Mouse (Mus musculus): Measurements from ENCODE around the gene Mgat4b. TPM values are rescaled to one million over a fixed set of nuclear protein-coding genes. Genes with fewer than 3 reads are reported as not detected.
A peak's percentile ranks its signal among the peaks of the same experiment; 100 is the strongest.

Gene Mgat4b
- polyA plus RNA-seq, 1 experiment: 80.6 TPM

DNA sequence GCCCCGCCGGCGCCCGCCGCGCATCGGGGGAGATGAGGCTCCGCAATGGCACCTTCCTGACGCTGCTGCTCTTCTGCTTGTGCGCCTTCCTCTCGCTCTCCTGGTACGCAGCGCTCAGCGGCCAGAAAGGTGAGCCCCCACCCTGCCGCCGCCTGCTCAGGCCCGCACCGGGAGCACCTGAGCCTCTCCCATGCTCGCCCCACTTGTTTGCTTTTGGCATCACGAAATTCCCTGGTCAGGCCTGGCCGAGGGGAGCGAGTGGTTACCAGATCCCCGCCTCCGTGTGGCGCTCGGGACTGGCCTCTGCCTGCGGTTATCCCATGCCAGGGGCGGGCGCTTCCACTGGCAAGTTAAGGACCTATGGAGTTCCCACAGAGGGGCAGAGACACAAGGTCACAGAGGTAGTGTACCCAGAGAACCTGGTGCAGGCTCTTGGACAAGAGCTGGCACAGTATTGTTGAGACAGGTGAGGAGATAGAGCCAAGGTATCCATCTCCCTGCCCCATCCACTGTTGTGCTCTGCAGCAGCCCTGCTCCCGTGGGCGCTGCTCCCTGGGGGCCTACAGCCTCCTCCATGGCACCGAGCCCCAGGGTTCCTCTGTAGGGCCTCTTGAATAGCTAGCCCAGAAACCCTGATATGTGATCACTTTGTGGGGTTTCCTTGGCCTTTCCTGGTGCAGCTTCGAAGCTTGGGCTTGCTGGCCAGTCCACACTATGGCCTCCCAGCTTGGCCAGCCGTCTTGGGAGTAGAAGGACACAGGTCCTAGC is 15.1 kb downstream of the Mgat4b start:
- DNase-seq (ENCODE audit: low read depth): no peak

DNA sequence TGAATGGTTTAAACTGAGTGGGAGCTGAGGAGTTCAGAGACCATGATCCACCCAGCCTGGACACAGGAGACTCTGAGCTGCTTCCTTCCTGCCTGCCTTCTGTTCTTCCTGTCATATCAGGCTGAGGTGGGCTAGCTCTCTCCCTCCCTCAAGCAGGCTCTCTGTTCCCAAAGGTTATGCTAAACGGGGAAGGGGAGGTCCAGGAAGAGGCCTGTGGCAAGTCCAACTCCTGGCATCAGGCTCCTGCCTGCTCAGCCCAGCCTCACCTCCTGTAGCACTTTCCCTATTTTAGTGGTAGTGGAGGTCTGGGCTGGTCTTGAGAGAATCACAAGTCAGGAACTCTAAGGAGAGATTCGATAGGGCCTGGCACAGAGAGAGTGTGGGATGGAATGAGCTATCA is 15.7 kb downstream of the Mgat4b start:
- no peak for DNase-seq (ENCODE audit: low read depth)

DNA sequence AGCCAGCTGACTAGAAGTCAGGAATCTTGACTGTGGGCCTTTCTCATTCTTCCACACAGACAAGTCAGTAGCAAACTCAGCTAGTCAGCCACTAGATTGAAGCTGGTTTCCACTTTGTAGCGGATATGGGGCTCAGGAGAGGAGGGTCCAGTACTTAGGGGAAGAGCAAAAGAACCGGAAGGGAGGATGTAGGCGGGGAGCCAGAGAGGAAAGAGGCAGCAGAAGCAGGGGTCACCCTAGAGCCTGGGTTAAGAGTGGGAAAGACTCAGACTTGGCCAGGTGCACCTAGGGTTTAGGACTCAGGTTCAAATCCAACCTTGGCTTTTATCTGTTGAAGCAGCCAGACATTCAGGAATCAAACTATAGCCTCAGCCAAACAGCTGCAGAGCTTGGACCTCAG is 16.5 kb downstream of the Mgat4b start:
- no peak for DNase-seq (ENCODE audit: low read depth)

DNA sequence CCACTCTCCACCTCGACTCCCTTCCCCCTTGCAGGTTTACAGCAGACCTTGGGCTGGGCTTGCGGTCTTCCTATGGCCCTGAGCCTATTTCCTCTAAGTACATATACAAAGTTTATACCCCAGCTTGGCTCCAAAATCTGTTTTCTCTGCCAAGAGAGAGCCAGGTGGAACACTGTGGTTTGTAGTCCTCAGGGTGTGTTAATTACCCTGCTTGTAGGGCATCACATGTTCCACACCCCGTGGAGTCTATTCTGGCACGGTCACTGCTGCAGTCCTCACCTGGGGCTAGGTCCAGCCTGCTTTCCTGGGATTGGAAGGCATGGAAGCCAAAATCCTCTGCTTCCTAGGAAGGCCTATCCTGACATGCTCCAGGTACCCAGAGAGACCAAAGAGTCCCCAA is 17.0 kb downstream of the Mgat4b start:
- no peak for DNase-seq (ENCODE audit: low read depth)

DNA sequence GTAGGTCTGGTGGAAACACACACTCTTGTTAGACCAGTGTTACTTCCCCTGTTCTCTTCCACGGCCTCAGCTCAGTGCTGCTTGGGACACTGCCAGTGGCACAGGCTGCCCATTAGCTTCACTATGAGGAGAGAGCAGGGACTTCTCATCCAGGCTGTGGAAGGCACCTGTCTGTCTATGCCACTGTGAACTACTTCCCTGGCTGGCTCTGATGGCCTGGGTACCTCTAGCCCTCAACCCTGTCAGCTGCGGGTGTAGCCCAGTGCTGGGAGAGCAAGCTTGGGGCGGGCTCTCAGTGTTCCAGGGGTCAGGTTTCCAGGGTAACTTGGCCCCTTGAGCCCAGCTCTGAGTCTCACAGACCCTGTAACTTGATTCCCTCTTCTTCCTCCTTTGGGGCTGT is 18.1 kb downstream of the Mgat4b start:
- no peak for DNase-seq (ENCODE audit: low read depth)

DNA sequence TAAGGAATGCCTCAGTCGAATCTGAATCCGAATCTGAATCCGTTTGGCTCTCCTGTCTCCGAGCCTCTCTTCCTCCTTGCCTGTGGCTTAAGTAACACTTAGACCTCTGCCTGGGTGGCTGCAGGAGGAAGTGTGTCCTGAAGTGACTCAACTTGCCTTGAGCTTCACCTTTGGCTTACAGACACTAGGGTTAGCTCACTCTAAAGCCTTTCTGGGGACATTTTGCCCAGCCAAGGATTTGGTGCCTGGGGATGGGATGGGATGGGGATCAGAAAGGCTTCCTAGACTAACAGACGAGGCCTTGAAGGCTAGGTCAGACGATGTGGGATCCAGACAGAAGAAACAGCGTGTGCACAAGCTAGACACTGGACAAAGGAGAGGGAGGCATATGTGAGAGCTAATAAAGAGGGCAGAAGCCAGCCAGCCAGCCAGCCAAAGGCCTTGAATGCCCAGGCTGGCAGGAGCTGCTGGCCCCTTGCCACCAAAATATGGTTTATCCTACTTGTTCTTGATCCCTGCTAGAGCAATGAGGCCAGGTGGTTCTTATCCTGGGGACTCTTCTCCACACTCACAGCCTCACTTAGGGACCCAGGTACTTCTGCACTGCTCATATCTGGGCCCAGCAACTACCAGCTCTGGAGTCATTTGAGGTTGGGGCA is 18.7 kb downstream of the Mgat4b start:
- peak; percentile 81 for DNase-seq (ENCODE audit: low read depth)

DNA sequence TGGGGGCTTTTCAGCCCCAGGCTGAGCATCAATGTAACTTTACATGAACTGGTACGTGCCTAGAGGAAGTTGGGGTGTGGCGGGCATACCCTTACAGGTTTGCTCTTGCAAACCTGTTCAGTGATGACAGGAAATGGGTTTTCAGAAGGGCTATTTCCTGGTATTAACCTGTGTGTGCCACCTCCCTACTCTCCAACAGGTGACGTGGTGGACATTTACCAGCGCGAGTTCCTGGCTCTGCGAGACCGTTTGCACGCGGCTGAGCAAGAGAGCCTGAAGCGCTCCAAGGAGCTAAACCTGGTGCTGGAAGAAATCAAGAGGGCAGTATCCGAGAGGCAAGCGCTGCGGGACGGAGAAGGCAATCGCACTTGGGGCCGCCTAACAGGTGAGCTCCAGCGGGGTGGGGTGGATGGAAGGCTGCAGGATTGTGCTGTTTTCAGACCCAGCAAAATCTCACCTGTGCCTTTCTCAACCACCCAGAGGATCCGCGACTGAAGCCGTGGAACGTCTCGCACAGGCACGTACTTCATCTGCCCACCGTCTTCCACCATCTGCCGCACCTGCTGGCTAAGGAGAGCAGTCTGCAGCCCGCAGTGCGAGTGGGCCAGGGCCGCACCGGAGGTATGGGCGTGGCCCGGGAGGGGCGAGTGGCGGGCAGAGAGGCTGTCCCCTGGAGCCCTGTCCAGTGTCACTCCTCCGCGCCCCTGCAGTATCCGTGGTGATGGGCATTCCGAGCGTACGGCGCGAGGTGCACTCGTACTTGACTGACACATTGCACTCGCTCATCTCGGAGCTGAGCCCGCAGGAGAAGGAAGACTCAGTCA is 20.0 kb downstream of the Mgat4b start:
- DNase-seq (ENCODE audit: low read depth): no peak

DNA sequence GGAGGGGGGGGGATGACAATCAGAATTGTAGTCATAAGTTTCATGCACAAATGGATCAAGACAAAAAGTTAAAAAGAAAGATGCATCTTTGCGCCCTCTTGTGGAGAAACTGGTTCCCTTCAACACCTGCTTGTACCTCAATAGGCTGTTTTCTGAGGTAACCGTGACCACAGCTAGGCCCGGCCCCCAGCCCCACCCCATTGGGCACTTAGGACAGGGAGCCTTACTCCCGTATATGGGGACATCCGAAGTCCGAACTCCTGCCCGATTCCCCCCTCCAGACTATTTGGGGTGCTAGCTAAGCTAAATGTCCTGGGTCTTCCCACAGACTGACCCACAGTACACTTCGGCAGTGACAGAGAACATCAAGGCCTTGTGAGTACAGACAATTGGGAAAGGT is 20.7 kb downstream of the Mgat4b start:
- DNase-seq (ENCODE audit: low read depth): no peak

DNA sequence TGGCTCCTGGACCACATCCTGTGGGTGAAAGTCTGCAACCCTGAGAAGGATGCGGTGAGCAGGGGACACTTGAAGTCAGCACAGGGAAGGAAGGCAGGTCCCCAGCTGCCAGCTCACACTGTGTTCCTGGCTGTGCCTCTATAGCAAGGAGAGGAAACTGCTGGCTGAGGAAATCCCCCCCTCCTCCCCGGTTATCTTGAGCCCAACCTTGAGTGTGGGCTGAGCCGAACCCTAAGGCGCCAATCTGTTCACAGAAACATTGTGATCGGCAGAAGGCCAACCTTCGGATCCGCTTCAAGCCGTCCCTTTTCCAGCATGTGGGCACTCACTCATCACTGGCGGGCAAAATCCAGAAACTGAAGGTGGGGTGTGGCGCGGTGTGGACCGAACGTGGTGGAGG is 22.3 kb downstream of the Mgat4b start:
- DNase-seq (ENCODE audit: low read depth): no peak

DNA sequence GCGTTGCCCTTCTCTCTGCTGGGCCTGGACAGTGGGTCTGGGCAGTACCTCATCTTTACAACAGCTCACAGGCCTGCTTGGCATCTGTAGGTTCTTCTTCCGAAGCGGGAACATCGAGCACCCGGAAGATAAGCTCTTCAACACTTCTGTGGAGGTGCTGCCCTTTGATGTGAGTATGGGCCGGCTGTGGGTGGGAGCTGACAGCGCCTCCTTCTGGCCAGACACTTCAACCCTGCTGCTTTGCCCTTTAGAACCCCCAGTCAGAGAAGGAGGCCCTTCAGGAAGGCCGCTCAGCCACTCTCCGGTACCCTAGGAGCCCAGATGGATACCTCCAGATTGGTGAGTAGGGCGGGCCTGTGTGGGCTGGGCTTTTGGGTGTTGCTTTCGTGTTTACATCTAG is 23.3 kb downstream of the Mgat4b start:
- no peak for DNase-seq (ENCODE audit: low read depth)

DNA sequence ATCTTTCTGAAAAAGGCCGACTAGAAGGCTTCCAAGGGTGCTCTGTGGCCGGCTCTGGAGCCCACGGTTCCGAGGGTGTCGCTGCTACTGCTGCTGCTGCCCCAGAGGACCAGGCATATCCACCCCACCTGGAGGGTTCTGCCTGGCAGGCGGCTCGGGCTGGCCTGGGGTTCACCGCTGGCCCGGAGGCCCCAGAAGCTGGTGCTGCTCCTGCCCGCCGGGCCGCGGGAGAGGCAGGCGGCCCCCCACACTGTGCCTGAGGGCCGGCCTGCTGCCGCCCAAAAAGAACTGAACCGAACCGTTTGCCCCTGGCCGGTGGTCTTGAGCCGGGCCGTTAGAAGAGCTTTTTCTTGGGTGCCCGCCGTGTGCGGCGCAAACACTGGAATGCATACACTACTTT is 23.9 kb downstream of the Mgat4b start:
- DNase-seq (ENCODE audit: low read depth): no peak

DNA sequence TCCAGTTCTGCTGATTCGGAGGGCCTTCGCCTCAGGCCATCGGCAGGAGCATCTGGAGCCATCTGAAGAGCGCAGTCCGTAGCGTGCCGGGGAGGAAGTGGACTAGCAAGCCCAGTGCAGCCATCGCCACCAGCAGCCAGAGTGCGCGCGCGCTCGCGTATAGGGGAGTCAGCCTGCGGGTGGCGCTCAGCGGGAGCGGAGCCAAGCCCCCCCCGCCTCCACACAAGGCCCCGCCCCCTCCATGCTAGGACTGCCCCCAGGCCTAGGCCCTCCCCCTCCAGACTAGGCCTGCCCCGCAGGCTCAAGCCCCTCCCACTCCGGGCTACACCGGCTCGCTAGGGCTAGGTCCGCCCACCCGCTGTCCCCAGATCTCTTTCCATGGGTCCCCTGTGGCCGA is 25.8 kb downstream of the Mgat4b start:
- DNase-seq (ENCODE audit: low read depth): no peak

DNA sequence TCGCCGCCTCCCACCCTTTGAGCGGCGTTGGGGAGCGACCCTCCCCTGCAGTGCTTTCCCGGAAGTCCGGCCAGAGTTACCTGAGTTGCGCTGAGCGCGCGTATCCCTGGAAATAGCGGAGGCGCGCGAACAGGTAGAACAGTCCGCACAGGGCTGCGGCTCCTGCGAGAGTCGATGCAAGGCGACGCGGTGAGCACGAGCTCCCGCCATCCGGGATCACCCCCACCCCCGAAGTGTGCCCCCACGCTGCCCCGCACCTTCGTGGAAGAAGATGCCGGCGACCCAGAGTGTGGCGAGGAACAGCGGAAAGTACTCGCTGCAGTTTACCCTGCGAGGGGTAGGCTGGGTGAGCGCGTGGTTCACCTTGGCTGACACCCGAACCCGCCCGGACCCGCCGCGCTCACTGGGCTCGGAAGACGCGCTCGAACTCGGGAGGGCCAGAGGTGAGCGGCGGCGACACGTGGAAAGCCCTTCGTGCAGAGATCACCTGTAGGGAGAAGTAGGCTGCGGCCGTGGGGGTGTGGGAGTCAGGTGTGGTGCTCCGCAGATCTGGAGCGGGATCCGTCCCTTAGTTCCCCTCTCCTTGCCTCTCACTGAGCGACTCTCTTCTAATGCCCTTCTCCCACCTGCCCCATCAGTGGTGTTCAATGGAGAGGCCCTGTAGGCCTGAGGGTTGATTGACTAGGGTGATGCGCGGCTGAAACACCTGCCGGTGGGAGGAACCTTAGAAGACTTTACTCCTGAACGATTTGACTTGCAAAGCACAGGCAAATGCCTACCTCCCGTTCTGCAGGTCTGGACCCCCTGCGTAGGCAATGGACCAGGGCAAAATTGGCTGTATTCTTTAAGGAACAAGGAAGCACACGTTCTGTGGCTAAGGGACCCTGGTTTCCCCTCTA is 26.5 kb downstream of the Mgat4b start:
- no peak for DNase-seq (ENCODE audit: low read depth)

DNA sequence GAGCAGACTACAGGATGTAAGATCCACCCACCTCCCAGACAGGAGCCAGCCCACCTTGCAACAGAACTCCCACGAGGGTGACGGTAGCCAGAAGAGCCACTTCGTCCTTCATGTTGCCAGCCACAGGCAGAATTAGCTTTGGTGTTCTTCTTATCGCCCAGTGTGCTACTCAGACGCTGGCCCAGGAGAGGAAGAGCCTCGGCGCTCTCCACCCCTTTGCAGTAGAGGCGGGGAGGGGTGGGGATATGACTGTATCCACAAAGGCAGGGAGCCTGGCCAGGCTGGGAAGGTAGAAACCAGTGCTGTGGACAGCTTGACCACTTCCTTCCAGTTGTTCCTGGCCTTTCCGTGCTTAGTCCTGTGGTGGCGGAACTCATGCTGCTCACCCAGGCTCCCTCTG is 27.6 kb downstream of the Mgat4b start, which contains the start of gene Ltc4s:
Gene Ltc4s (minus strand): TSS at position 293 of the 400 bp plus-strand sequence.
- no peak for DNase-seq (ENCODE audit: low read depth)

DNA sequence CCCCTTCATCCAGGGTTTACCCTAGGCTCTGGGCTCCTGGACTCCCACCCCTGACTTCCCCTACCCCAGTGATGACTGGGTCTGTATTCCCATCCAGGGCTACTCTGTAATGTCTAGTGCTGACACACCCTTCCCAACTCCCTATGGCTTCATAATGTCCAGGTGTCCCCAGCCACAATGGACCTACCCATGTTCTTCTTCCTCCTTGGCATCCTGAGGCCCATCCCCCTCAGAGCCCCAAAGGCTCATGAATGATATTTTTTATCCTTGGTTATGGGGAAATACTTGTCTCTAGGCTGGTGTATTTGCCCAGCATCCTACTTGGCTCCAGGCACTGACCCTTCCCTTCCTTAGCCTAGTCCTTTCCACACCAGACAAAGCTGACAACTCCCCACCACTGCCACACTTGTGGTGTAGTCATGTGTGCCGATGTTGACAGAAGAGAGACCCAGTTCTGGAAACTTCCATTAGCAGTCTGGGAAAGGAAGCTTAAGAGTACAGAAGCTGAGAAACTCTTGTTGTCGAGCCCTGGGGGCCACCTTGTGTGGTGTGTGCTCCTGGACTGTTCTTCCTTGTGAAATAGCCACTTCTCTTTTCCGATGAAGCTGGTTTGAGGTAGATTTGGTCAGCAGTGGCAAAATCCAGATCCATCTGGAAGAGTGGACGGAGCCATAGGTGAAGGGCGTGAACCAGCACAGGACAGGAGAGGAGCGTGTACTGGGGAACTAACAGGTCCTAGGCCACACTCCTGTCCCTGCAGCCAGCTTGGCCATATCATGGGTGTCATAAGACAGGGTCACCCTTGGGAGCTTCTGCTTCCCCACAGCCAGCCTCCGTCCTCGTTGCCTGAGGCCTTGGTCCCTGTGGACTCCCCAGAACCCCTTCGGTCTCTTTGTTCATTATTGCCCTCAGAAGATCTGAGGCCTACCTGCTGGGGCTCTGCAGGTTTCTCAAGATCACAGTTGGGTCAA is 28.4 kb downstream of the Mgat4b start:
- no peak for DNase-seq (ENCODE audit: low read depth)

DNA sequence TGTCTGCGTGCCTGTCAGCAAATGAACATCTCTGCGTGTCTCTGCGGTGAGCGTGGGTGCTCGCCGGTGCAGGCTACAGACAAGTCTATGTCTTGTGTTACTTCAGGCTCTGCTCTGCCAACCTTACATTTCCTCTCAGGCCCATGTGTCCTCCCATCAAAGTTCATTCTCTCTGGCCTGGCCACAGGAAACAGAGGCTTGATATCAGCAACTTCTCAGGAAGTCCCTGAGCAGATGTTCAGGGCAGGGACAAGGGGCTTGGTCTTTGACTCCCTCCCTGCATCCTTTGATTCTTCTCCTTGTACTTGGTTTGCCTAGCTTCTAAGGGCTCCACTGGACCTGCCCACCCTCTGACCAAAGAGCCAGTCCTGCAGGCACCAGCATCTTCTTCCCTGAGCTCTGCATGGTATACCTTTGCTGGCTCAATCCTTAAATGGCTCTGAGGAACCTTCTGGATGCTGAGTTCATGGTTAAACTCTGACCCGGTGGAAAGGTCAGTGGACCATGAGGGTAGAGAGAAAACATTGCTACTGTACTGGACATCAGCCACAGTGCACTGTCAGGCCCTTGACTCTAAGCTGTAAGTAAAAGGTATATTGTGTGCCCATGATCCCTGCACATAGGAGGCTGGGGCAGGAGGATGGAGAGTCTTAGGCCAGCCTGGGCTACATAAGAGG is 29.7 kb downstream of the Mgat4b start:
- DNase-seq (ENCODE audit: low read depth): no peak

DNA sequence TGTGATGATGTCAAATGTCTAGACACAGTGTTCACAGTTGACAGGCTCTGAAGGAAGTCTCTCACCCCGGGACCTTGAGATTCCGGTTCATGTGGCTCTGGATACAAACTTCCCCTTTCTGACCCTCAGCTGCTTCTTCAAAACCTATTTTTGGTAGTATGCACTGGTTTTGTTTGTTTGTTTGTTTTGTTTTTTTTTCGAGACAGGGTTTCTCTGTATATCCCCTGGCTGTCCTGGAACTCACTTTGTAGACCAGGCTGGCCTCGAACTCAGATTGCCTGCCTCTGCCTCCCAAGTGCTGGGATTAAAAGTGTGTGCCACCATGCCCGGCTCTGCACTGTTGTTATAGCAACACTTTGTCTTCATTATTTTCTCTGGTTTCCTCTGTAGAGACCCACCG is 33.2 kb downstream of the Mgat4b start:
- no peak for DNase-seq (ENCODE audit: low read depth)

DNA sequence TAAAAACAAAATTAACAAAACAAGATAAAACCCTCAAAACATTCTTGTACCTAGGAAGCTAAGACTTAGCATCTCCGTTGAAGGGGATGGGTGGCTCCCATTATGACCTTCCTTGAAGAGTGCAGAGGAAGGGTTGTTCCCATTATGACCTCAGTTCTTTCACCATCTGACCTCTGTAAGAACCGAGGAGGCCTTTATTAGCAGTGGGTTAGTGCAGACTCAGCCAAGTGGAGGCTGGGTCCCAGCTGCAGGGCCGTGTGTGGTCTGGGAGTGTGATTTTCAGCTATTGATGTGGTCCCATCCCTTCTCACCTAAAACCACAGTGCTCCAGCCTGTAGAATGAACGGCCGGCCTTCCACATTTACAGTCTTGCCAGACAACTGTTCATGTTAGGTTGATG is 34.6 kb downstream of the Mgat4b start:
- no peak for DNase-seq (ENCODE audit: low read depth)

DNA sequence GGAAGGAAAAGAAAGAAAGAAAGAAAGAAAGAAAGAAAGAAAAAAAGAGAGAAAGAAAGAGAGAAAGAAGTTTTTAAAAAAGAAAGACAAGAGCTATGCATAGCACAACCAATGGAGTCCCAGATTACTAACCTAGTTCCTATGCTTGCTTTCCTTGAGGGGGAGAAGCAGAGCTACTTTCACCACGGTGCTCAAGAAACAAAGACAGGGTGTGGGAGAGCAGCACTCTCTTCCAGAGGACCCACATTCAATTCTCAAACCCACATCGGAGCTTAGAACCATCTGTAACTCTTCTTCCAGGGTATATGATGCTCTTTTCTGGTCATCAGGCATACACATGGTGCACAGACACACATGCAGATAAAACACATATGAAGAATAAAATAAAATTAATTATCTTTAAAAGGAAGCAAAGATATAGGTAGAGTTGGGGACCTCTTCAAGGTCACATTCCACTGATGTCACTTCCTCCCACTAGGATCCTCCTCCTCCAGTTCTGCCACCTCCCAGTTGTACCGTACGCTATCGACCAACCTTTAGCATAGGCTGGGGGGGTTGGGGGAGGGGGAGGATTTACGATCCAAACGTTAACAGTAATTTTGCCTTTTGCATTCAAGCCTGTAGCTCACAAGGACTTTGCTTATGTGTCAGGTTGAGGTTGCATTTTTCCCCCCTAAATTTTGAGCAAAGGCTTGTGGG is 37.9 kb downstream of the Mgat4b start:
- DNase-seq (ENCODE audit: low read depth): no peak
